ENCODE assay signal across 20 mouse cellular contexts in the genomic region with DNA sequence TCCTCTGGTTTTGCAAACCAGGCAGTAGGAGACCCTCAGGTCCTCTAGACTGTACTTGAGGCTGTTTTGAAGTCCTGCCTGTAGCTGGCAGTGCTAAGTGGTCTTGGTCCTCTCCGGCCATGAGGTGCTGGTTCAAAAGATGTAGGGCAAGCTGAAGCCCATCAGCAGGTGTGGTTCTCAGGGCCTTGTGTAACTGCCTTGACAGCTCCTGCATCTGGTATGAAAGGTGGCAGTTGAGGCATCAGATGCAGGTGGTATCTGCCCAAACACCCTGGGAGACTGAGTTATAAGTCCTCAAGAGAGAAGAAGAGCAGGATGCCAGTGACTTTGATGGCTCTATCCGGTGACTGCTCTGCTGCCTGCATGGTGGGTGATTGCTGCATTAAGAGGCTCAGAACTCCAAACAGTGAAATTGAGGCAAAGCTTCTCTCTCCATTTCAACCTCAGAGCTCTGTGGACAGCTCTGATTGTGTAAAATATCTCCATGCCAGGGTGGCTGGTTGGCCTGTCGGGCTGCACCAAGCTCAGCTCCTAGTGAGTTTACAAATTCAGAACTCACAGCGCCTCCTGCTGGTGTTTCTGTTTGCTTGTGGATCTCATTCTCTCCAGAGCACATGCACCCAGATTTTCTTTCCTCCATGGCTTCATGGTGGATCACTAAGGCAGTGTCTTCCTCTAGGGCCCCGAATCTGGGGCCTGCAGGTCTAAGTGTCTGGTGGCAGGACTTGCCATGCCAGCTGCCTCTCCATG. TPM values are rescaled to one million over a fixed set of nuclear protein-coding genes. Genes with fewer than 3 reads are reported as not detected.
A peak's percentile ranks its signal among the peaks of the same experiment; 100 is the strongest.
DNase-seq lines count a peak whose midpoint lies in the region; ATAC-seq and TF ChIP-seq lines count a peak whose summit lies in the region.
"Had no signal": no experiment of that assay in that cellular context is flagged by ENCODE, and none has a peak within 500 bp of the region (broad histone marks: within the 10 kb centered on the region; RNA-seq: fewer than 3 reads in every experiment).

No protein-coding gene starts in this region.

- no peak for ATAC-seq in forebrain, postnatal 0 days
- no peak for ATAC-seq in forebrain, embryonic 13.5 days
- no peak for ATAC-seq in granulocyte monocyte progenitor cell, adult 5-6 weeks (replicated peaks; ENCODE audit: poor library complexity, severe bottlenecking)

- no peak overlapping the region for H3K4me3 ChIP-seq in forebrain, postnatal 0 days (ENCODE audit: low read depth, low read length)
- no peak overlapping the region for H3K4me3 ChIP-seq in forebrain, embryonic 13.5 days
- H3K4me3 ChIP-seq: embryonic facial prominence, embryonic 13.5 days; hindbrain, embryonic 13.5 days; liver, embryonic 15.5 days; megakaryocyte, embryonic 14.5 days; myocyte had no signal

- no peak overlapping the region for H3K27ac ChIP-seq in forebrain, postnatal 0 days (ENCODE audit: low read depth, low read length)
- H3K27ac ChIP-seq in forebrain, embryonic 13.5 days = no peak overlapping the region
- H3K27ac ChIP-seq: embryonic facial prominence, embryonic 13.5 days; hindbrain, embryonic 13.5 days; liver, embryonic 15.5 days had no signal

- H3K9ac ChIP-seq in forebrain, postnatal 0 days = no peak overlapping the region
- H3K9ac ChIP-seq in forebrain, embryonic 13.5 days = no peak overlapping the region
- H3K9ac ChIP-seq: embryonic facial prominence, embryonic 13.5 days; hindbrain, embryonic 13.5 days; liver, embryonic 15.5 days had no signal

- no peaks in the 10 kb centered on the region for H3K4me1 ChIP-seq in forebrain, postnatal 0 days (ENCODE audit: insufficient read depth)
- no peaks in the 10 kb centered on the region for H3K4me1 ChIP-seq in forebrain, embryonic 13.5 days
- H3K4me1 ChIP-seq: embryonic facial prominence, embryonic 13.5 days; hindbrain, embryonic 13.5 days; liver, embryonic 15.5 days; megakaryocyte, embryonic 14.5 days had no signal

- TF ChIP-seq CTCF in forebrain, postnatal 0 days (IDR thresholded peaks at IDR 0.05; ENCODE audit: low read depth) = 0 out of 2 replicates have a peak, but pooled peaks have one; percentile 2

- H3K4me2 ChIP-seq in forebrain, postnatal 0 days (ENCODE audit: low read depth) = no peak overlapping the region
- no peak overlapping the region for H3K4me2 ChIP-seq in forebrain, embryonic 13.5 days
- H3K4me2 ChIP-seq: embryonic facial prominence, embryonic 13.5 days; hindbrain, embryonic 13.5 days; liver, embryonic 15.5 days had no signal

- no peaks in the 10 kb centered on the region for H3K9me3 ChIP-seq in forebrain, postnatal 0 days (ENCODE audit: low read length)
- no peaks in the 10 kb centered on the region for H3K9me3 ChIP-seq in forebrain, embryonic 13.5 days (replicated peaks)
- H3K9me3 ChIP-seq: embryonic facial prominence, embryonic 13.5 days; hindbrain, embryonic 13.5 days; liver, embryonic 15.5 days; megakaryocyte, embryonic 14.5 days had no signal

- 80% methylated on average over 5 of the region's 5 CpGs for WGBS in forebrain, postnatal 0 days
- WGBS in forebrain, embryonic 13.5 days = 78% methylated on average over 5 of the region's 5 CpGs

- DNase-seq in forebrain, postnatal 0 days = no peak
- DNase-seq in spleen, adult 12 weeks (ENCODE audit: low spot score) = peak; percentile 0
- DNase-seq in spleen, postnatal 14 days (ENCODE audit: low spot score in 2 of 2) = no peak
- DNase-seq in mesoderm, embryonic 11.5 days (ENCODE audit: low read depth, low spot score) = peak; percentile 29
- no peak for DNase-seq in right cerebral cortex, postnatal 25 days
- no peak for DNase-seq in ovary, postnatal 14 days (ENCODE audit: low spot score)
- DNase-seq: cerebellum, adult 18-20 months; kidney, postnatal 10 days had no signal

- no peaks in the 10 kb centered on the region for H3K27me3 ChIP-seq in forebrain, postnatal 0 days (ENCODE audit: insufficient read depth, low read length)
- H3K27me3 ChIP-seq in forebrain, embryonic 13.5 days = peaks cover 14% of the 10 kb centered on the region; the same call in 1 of the 2 replicates
- H3K27me3 ChIP-seq: liver, embryonic 15.5 days had no signal

- H3K36me3 ChIP-seq in forebrain, postnatal 0 days (ENCODE audit: insufficient read depth) = no peaks in the 10 kb centered on the region
- H3K36me3 ChIP-seq in forebrain, embryonic 13.5 days (ENCODE audit: poor library complexity, severe bottlenecking) = no peaks in the 10 kb centered on the region
- H3K36me3 ChIP-seq: embryonic facial prominence, embryonic 13.5 days; hindbrain, embryonic 13.5 days; liver, embryonic 15.5 days had no signal

RNA-seq across cellular contexts. Expression of gene Gm7030, which starts 2.5 kb away (rescaled TPM):
- total RNA-seq in forebrain, postnatal 0 days (2014; rRNA removed) = not detected in 2 replicates
- polyA plus RNA-seq in forebrain, postnatal 0 days (2015; fragmentation: Nextera tagmentation; extraction: Ambion mirVana) = not detected in 2 replicates
- polyA plus RNA-seq in forebrain, embryonic 13.5 days (2015; fragmentation: Nextera tagmentation; extraction: Ambion mirVana) = not detected in 2 replicates
- not detected in 2 replicates for total RNA-seq in granulocyte monocyte progenitor cell, adult 5-6 weeks (2014; fragmentation: Nextera tagmentation)
- total RNA-seq in granulocyte monocyte progenitor cell, adult 5-6 weeks (2017) = not detected in 2 replicates
- total RNA-seq: left cerebral cortex, adult 18-20 months had no signal
- polyA plus RNA-seq: embryonic facial prominence, embryonic 13.5 days; frontal cortex, adult 2 months; hindbrain, embryonic 13.5 days; liver, embryonic 15.5 days; myocyte; stomach, embryonic 14.5 days had no signal

RNA-seq across cellular contexts. Expression of gene Gm19684, which starts 10.2 kb away (rescaled TPM):
- total RNA-seq in forebrain, postnatal 0 days (2014; rRNA removed) = not detected in 2 replicates
- not detected in 2 replicates for polyA plus RNA-seq in forebrain, postnatal 0 days (2015; fragmentation: Nextera tagmentation; extraction: Ambion mirVana)
- not detected in 2 replicates for polyA plus RNA-seq in forebrain, embryonic 13.5 days (2015; fragmentation: Nextera tagmentation; extraction: Ambion mirVana)
- 0.58 TPM in 1 of 2 replicates, not detected in the other for total RNA-seq in granulocyte monocyte progenitor cell, adult 5-6 weeks (2014; fragmentation: Nextera tagmentation)
- not detected in 2 replicates for total RNA-seq in granulocyte monocyte progenitor cell, adult 5-6 weeks (2017)
- total RNA-seq: left cerebral cortex, adult 18-20 months had no signal
- polyA plus RNA-seq: embryonic facial prominence, embryonic 13.5 days; hindbrain, embryonic 13.5 days; liver, embryonic 15.5 days; myocyte; stomach, embryonic 14.5 days had no signal

RNA-seq across cellular contexts. Expression of gene Gm8909, which starts 36.6 kb away (rescaled TPM):
- not detected in 2 replicates for total RNA-seq in forebrain, postnatal 0 days (2014; rRNA removed)
- not detected in 2 replicates for polyA plus RNA-seq in forebrain, postnatal 0 days (2015; fragmentation: Nextera tagmentation; extraction: Ambion mirVana)
- not detected in 2 replicates for polyA plus RNA-seq in forebrain, embryonic 13.5 days (2015; fragmentation: Nextera tagmentation; extraction: Ambion mirVana)
- total RNA-seq in granulocyte monocyte progenitor cell, adult 5-6 weeks (2014; fragmentation: Nextera tagmentation) = not detected in 2 replicates
- not detected in 2 replicates for total RNA-seq in granulocyte monocyte progenitor cell, adult 5-6 weeks (2017)
- total RNA-seq: heart, adult 8-10 months; left cerebral cortex, adult 18-20 months had no signal
- polyA plus RNA-seq: embryonic facial prominence, embryonic 13.5 days; frontal cortex, adult 2 months; hindbrain, embryonic 13.5 days; liver, embryonic 15.5 days; myocyte had no signal

RNA-seq across cellular contexts. Expression of gene H2-T3, which starts 58.4 kb away (rescaled TPM):
- total RNA-seq in forebrain, postnatal 0 days (2014; rRNA removed) = not detected in 2 replicates
- not detected in 2 replicates for polyA plus RNA-seq in forebrain, postnatal 0 days (2015; fragmentation: Nextera tagmentation; extraction: Ambion mirVana)
- not detected in 2 replicates for polyA plus RNA-seq in forebrain, embryonic 13.5 days (2015; fragmentation: Nextera tagmentation; extraction: Ambion mirVana)
- not detected in 2 replicates for total RNA-seq in granulocyte monocyte progenitor cell, adult 5-6 weeks (2014; fragmentation: Nextera tagmentation)
- not detected in 2 replicates for total RNA-seq in granulocyte monocyte progenitor cell, adult 5-6 weeks (2017)
- total RNA-seq: adrenal gland, adult 18-20 months; heart, adult 8-10 months had no signal
- polyA plus RNA-seq: embryonic facial prominence, embryonic 13.5 days; frontal cortex, adult 2 months; hindbrain, embryonic 13.5 days; liver, embryonic 15.5 days; myocyte; stomach, embryonic 14.5 days had no signal

Comparison
In these comparisons a context has a peak if more than half of its experiments do, and no peak if none do; other contexts are left out.
1. DNase-seq: peak in spleen, adult 12 weeks (single experiment) and mesoderm, embryonic 11.5 days (single experiment); none in forebrain, postnatal 0 days (single experiment), spleen, postnatal 14 days (0 of 2), right cerebral cortex, postnatal 25 days (single experiment) and ovary, postnatal 14 days (single experiment).